Mouse (Mus musculus): ENCODE data around the gene Gm5431. TPM values are rescaled to one million over a fixed set of nuclear protein-coding genes. Genes with fewer than 3 reads are reported as not detected.
"Not testable (repeated sequence)": the region's sequence is repeated elsewhere in the genome, so short reads cannot be mapped to it uniquely, and the experiment has no call there.

Gene Gm5431
- under 1 TPM in 3 of 4 experiments, not detected in 1; 0.13 to 0.21 (median 0.17) TPM for total RNA-seq (2022)

- DNase-seq (ENCODE audit: low spot score in 2 of 2): no peak
Observed at GRCm38 (mm10) chr11:48902021-48902420, at the start of gene Gm5431. Gene Gm5431 (minus strand): TSS chr11:48902214.

GRCm38 (mm10) chr11:48946090-48946489, 44.1 kb upstream of the Gm5431 start, which contains the start of gene Psme2b:
Gene Psme2b (minus strand): TSS chr11:48946190.
- DNase-seq (ENCODE audit: low spot score in 2 of 2): not testable (repeated sequence)

GRCm38 (mm10) chr11:48939286-48939685, 37.3 kb upstream of the Gm5431 start:
- not testable (repeated sequence) for DNase-seq (ENCODE audit: low spot score in 2 of 2)

- not testable (repeated sequence) for DNase-seq (ENCODE audit: low spot score in 2 of 2)
Observed at GRCm38 (mm10) chr11:48935291-48935690, 33.3 kb upstream of the Gm5431 start.

- DNase-seq (ENCODE audit: low spot score in 2 of 2): not testable (repeated sequence)
Observed at GRCm38 (mm10) chr11:48933923-48934322, 31.9 kb upstream of the Gm5431 start.

- not testable (repeated sequence) for DNase-seq (ENCODE audit: low spot score in 2 of 2)
Observed at GRCm38 (mm10) chr11:48933422-48933821, 31.4 kb upstream of the Gm5431 start.

GRCm38 (mm10) chr11:48928068-48928467, 26.1 kb upstream of the Gm5431 start:
- DNase-seq (ENCODE audit: low spot score in 2 of 2): not testable (repeated sequence)

- DNase-seq (ENCODE audit: low spot score in 2 of 2): not testable (repeated sequence)
Observed at GRCm38 (mm10) chr11:48926437-48926836, 24.4 kb upstream of the Gm5431 start.

- DNase-seq (ENCODE audit: low spot score in 2 of 2): not testable (repeated sequence)
Observed at GRCm38 (mm10) chr11:48923818-48924217, 21.8 kb upstream of the Gm5431 start.

GRCm38 (mm10) chr11:48918380-48918779, 16.4 kb upstream of the Gm5431 start:
- DNase-seq (ENCODE audit: low spot score in 2 of 2): no peak

GRCm38 (mm10) chr11:48913611-48914010, 11.6 kb upstream of the Gm5431 start:
- no peak for DNase-seq (ENCODE audit: low spot score in 2 of 2)

GRCm38 (mm10) chr11:48908459-48908858, 6.4 kb upstream of the Gm5431 start:
- no peak for DNase-seq (ENCODE audit: low spot score in 2 of 2)

GRCm38 (mm10) chr11:48901567-48901930, 465 bp downstream of the Gm5431 start:
- not testable (repeated sequence) for DNase-seq (ENCODE audit: low spot score in 2 of 2)

- DNase-seq (ENCODE audit: low spot score in 2 of 2): not testable (repeated sequence)
Observed at GRCm38 (mm10) chr11:48900654-48901566, 1.1 kb downstream of the Gm5431 start.

- no peak for DNase-seq (ENCODE audit: low spot score in 2 of 2)
Observed at GRCm38 (mm10) chr11:48898812-48899431, 3.1 kb downstream of the Gm5431 start.

- DNase-seq (ENCODE audit: low spot score in 2 of 2): no peak
Observed at GRCm38 (mm10) chr11:48876680-48877079, 25.3 kb downstream of the Gm5431 start.

GRCm38 (mm10) chr11:48875343-48875837, 26.6 kb downstream of the Gm5431 start:
- DNase-seq (ENCODE audit: low spot score in 2 of 2): not testable (repeated sequence)

GRCm38 (mm10) chr11:48874465-48874864, 27.5 kb downstream of the Gm5431 start:
- no peak for DNase-seq (ENCODE audit: low spot score in 2 of 2)

GRCm38 (mm10) chr11:48873591-48874290, 28.3 kb downstream of the Gm5431 start:
- DNase-seq (ENCODE audit: low spot score in 2 of 2): no peak

- DNase-seq (ENCODE audit: low spot score in 2 of 2): no peak
Observed at GRCm38 (mm10) chr11:48872695-48873300, 29.2 kb downstream of the Gm5431 start.
